Mouse (Mus musculus): ENCODE measurements around the gene Vmn2r19.

GRCm38 (mm10) chr6:123264194-123264593 lies 43.9 kb upstream of the Vmn2r19 start:
- TF ChIP-seq MAX (IDR thresholded peaks at IDR 0.05; ENCODE audit: low read length) (no peak), EP300 (IDR thresholded peaks at IDR 0.05; ENCODE audit: low read depth in 1 of 2, low read length in 2 of 2) (peak in 1 of 2 experiments; percentile 37; a peak in 2 of 4 replicates), CTCF (IDR thresholded peaks at IDR 0.05 in 2 of 3, conservative IDR thresholded peaks at IDR 0.05 in 1 of 3; ENCODE audit: control insufficient read depth in 1 of 3, insufficient read depth in 1 of 3, low read depth in 2 of 3, low read length in 3 of 3, poor library complexity in 1 of 3, severe bottlenecking in 1 of 3) (no peak), E2F4 (IDR thresholded peaks at IDR 0.05; ENCODE audit: borderline replicate concordance, low read depth, low read length) (no peak), POLR2AphosphoS2 (IDR thresholded peaks at IDR 0.05; ENCODE audit: low read length) (no peak), POLR2A (IDR thresholded peaks at IDR 0.05; ENCODE audit: control insufficient read depth in 1 of 2, insufficient read depth in 1 of 2, low read depth in 1 of 2, low read length in 2 of 2, poor library complexity in 1 of 2) (no peak), CHD2 (IDR thresholded peaks at IDR 0.05; ENCODE audit: low read length) (no peak), TCF12 (IDR thresholded peaks at IDR 0.05; ENCODE audit: low read depth, low read length) (0 out of 2 replicates have a peak, but pooled peaks have one; percentile 16), RCOR1 (IDR thresholded peaks at IDR 0.05; ENCODE audit: low read depth, low read length) (no peak), HCFC1 (IDR thresholded peaks at IDR 0.05; ENCODE audit: low read depth, low read length) (no peak), GATA1 (IDR thresholded peaks at IDR 0.05; ENCODE audit: low read depth, low read length) (0 out of 2 replicates have a peak, but pooled peaks have one; percentile 37), SIN3A (IDR thresholded peaks at IDR 0.05; ENCODE audit: low read length) (no peak), ZNF384 (IDR thresholded peaks at IDR 0.05; ENCODE audit: low read depth, low read length) (no peak)
